Mouse (Mus musculus): ENCODE measurements at regions not wholly inside any gene's neighbourhood (a gene's known extent, or its start where the extent isn't known, plus 50 kb on each side); places are given as distances from the start of the nearest gene placed in this dataset.

- no peak overlapping the region for H3K4me3 ChIP-seq (replicated peaks; ENCODE audit: extremely low read depth, low read depth, low read length)
- peak; percentile 16 for DNase-seq
- H3K4me1 ChIP-seq (ENCODE audit: control insufficient read depth, insufficient read depth, low read length) = no peaks in the 10 kb centered on the region
- WGBS = 70% methylated on average over 1 of the region's 1 CpGs
- no peak for TF ChIP-seq POLR2A (IDR thresholded peaks at IDR 0.05; ENCODE audit: borderline replicate concordance, extremely low read depth, low read depth, low read length)
- no peak for TF ChIP-seq CTCF (IDR thresholded peaks at IDR 0.05; ENCODE audit: insufficient read depth, low read length)
These were observed 759.9 kb upstream of the Fam160b2 start for GRCm38 (mm10) chr14:71359581-71359980.

GRCm38 (mm10) chr14:71338219-71338618, 738.6 kb upstream of the Fam160b2 start:
- 66% methylated on average over 5 of the region's 5 CpGs for WGBS
- Histone ChIP-seq H3K4me3 (replicated peaks; ENCODE audit: extremely low read depth, low read depth, low read length) (no peak overlapping the region), H3K4me1 (ENCODE audit: control insufficient read depth, insufficient read depth, low read length) (no peaks in the 10 kb centered on the region)
- TF ChIP-seq POLR2A (IDR thresholded peaks at IDR 0.05; ENCODE audit: borderline replicate concordance, extremely low read depth, low read depth, low read length) (no peak), CTCF (IDR thresholded peaks at IDR 0.05; ENCODE audit: insufficient read depth, low read length) (no peak)
- no peak for DNase-seq

- no peaks in the 10 kb centered on the region for H3K4me1 ChIP-seq (ENCODE audit: control insufficient read depth, insufficient read depth, low read length)
- DNase-seq = no peak
- TF ChIP-seq POLR2A (IDR thresholded peaks at IDR 0.05; ENCODE audit: borderline replicate concordance, extremely low read depth, low read depth, low read length) = no peak
- TF ChIP-seq CTCF (IDR thresholded peaks at IDR 0.05; ENCODE audit: insufficient read depth, low read length) = no peak
- no peak overlapping the region for H3K4me3 ChIP-seq (replicated peaks; ENCODE audit: extremely low read depth, low read depth, low read length)
- WGBS = 86% methylated on average over 3 of the region's 3 CpGs
These were observed 737.3 kb upstream of the Fam160b2 start for GRCm38 (mm10) chr14:71336906-71337305.

GRCm38 (mm10) chr14:71334022-71334421, 734.4 kb upstream of the Fam160b2 start:
- WGBS = 93% methylated on average over 1 of the region's 1 CpGs
- no peak for TF ChIP-seq POLR2A (IDR thresholded peaks at IDR 0.05; ENCODE audit: borderline replicate concordance, extremely low read depth, low read depth, low read length)
- TF ChIP-seq CTCF (IDR thresholded peaks at IDR 0.05; ENCODE audit: insufficient read depth, low read length) = no peak
- peaks cover 2% of the 10 kb centered on the region; the same call in 1 of the 2 replicates for H3K4me1 ChIP-seq (ENCODE audit: control insufficient read depth, insufficient read depth, low read length)
- no peak for DNase-seq
- no peak overlapping the region for H3K4me3 ChIP-seq (replicated peaks; ENCODE audit: extremely low read depth, low read depth, low read length)

GRCm38 (mm10) chr14:71329862-71330630, 730.4 kb upstream of the Fam160b2 start:
- 48% methylated on average over 5 of the region's 5 CpGs for WGBS
- no peak for DNase-seq
- Histone ChIP-seq H3K4me3 (replicated peaks; ENCODE audit: extremely low read depth, low read depth, low read length) (no peak overlapping the region), H3K4me1 (ENCODE audit: control insufficient read depth, insufficient read depth, low read length) (peaks cover 2% of the 10 kb centered on the region; the same call in 1 of the 2 replicates)
- no peak for TF ChIP-seq CTCF (IDR thresholded peaks at IDR 0.05; ENCODE audit: insufficient read depth, low read length)

GRCm38 (mm10) chr14:71327621-71328020, 728.0 kb upstream of the Fam160b2 start:
- no peak for DNase-seq
- H3K4me3 ChIP-seq (replicated peaks; ENCODE audit: extremely low read depth, low read depth, low read length) = no peak overlapping the region
- H3K4me1 ChIP-seq (ENCODE audit: control insufficient read depth, insufficient read depth, low read length) = peaks cover 2% of the 10 kb centered on the region; the same call in 1 of the 2 replicates
- TF ChIP-seq POLR2A (IDR thresholded peaks at IDR 0.05; ENCODE audit: borderline replicate concordance, extremely low read depth, low read depth, low read length) = no peak
- TF ChIP-seq CTCF (IDR thresholded peaks at IDR 0.05; ENCODE audit: insufficient read depth, low read length) = no peak

GRCm38 (mm10) chr14:71326521-71327105, 727.0 kb upstream of the Fam160b2 start:
- Histone ChIP-seq H3K4me3 (replicated peaks; ENCODE audit: extremely low read depth, low read depth, low read length) (no peak overlapping the region), H3K4me1 (ENCODE audit: control insufficient read depth, insufficient read depth, low read length) (peaks cover 2% of the 10 kb centered on the region; the same call in 1 of the 2 replicates)
- WGBS = 58% methylated on average over 2 of the region's 2 CpGs
- TF ChIP-seq CTCF (IDR thresholded peaks at IDR 0.05; ENCODE audit: insufficient read depth, low read length) = no peak
- no peak for TF ChIP-seq POLR2A (IDR thresholded peaks at IDR 0.05; ENCODE audit: borderline replicate concordance, extremely low read depth, low read depth, low read length)
- DNase-seq = no peak

- DNase-seq = no peak
- 67% methylated on average over 3 of the region's 3 CpGs for WGBS
- TF ChIP-seq CTCF (IDR thresholded peaks at IDR 0.05; ENCODE audit: insufficient read depth, low read length) (no peak), POLR2A (IDR thresholded peaks at IDR 0.05; ENCODE audit: borderline replicate concordance, extremely low read depth, low read depth, low read length) (no peak)
- Histone ChIP-seq H3K4me1 (ENCODE audit: control insufficient read depth, insufficient read depth, low read length) (no peaks in the 10 kb centered on the region), H3K4me3 (replicated peaks; ENCODE audit: extremely low read depth, low read depth, low read length) (no peak overlapping the region)
These were observed 715.6 kb upstream of the Fam160b2 start for GRCm38 (mm10) chr14:71315228-71315627.

GRCm38 (mm10) chr14:71299755-71300154, 700.1 kb upstream of the Fam160b2 start:
- TF ChIP-seq CTCF (IDR thresholded peaks at IDR 0.05; ENCODE audit: insufficient read depth, low read length) = no peak
- no peak for TF ChIP-seq POLR2A (IDR thresholded peaks at IDR 0.05; ENCODE audit: borderline replicate concordance, extremely low read depth, low read depth, low read length)
- Histone ChIP-seq H3K4me3 (replicated peaks; ENCODE audit: extremely low read depth, low read depth, low read length) (no peak overlapping the region), H3K4me1 (ENCODE audit: control insufficient read depth, insufficient read depth, low read length) (no peaks in the 10 kb centered on the region)
- 61% methylated on average over 6 of the region's 6 CpGs for WGBS
- DNase-seq = no peak

- Histone ChIP-seq H3K4me3 (replicated peaks; ENCODE audit: extremely low read depth, low read depth, low read length) (no peak overlapping the region), H3K4me1 (ENCODE audit: control insufficient read depth, insufficient read depth, low read length) (no peaks in the 10 kb centered on the region)
- no peak for DNase-seq
- TF ChIP-seq POLR2A (IDR thresholded peaks at IDR 0.05; ENCODE audit: borderline replicate concordance, extremely low read depth, low read depth, low read length) (no peak), CTCF (IDR thresholded peaks at IDR 0.05; ENCODE audit: insufficient read depth, low read length) (no peak)
- 89% methylated on average over 14 of the region's 14 CpGs for WGBS
These were observed 681.9 kb upstream of the Fam160b2 start for GRCm38 (mm10) chr14:71281568-71281967.
